Mouse (Mus musculus) hindlimb bud, embryonic 11.5 days (tissue): ENCODE results near the gene Oxa1l.

Experiments
- DNase-seq: peaks from one replicate; pipeline ENCODE4 v3.0.0-alpha.2; 2012; ENCODE audit warnings: low read depth, low spot score; ENCODE audit errors: extremely low spot score

Gene Oxa1l

DNA sequence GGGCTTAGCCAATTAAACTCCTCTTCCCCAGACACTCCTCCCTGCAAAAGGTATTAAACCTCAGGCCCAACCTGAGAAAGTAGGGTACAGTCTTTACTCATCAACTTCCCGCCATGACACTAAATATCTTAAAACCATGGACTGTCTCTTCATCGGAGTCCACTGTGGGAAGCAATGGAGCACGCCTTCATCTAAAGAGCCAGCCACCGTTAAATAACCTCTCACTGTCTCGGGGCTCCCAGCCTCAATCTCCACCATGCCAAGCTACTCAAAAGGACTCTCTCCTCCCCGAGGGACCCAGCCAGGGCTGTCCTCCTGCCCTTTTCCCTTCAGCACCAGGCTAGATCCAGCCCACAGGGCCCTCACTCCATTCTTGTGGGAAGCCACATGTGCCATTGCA, 10.0 kb downstream of the Oxa1l start:
- DNase-seq = no peak

GRCm38 (mm10) chr14:54371460-54371859, 10.8 kb downstream of the Oxa1l start:
- no peak for DNase-seq

DNA sequence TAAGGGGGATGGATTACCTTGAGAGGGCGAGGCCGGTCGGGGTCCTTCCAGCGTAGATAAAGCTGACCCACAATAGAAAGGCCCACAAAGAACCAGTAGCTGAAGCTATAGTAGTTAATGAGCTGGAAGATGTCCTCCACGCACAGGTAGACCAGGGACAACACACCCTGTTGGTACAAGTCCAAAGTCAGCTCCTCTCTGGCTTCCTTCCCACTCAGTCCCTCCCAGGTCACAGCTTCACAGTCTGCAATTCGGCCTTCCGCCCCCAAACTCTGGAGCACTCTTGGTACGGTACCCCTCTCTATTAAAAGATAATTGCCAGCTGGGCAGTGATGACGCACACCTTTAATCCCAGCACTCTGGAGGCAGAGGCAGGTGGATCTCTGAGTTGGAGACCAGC, 12.3 kb downstream of the Oxa1l start:
- no peak for DNase-seq

- no peak for DNase-seq
Measured at GRCm38 (mm10) chr14:54375916-54376315, 15.3 kb downstream of the Oxa1l start.

DNA sequence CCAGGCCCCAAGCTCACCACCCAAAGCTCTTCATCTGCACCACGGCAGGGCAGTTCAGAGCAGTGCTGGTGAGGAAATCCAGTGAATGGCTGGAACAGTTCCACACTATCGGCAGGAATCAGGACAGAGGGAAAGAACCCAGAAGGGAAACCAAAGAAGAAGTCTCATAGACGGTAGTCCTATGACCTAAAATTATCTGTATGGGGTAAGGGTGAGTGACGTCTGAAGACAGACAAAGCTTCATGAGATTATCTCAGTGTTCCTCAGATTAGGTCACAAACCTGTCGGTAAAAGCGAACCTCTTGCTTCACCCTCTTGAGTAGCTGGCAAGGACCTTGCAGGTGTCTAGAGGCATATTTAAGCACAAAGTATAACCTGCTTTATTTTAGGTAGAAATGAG, 16.5 kb downstream of the Oxa1l start:
- DNase-seq = no peak

- no peak for DNase-seq
Measured at GRCm38 (mm10) chr14:54379571-54379970, 18.9 kb downstream of the Oxa1l start.

DNA sequence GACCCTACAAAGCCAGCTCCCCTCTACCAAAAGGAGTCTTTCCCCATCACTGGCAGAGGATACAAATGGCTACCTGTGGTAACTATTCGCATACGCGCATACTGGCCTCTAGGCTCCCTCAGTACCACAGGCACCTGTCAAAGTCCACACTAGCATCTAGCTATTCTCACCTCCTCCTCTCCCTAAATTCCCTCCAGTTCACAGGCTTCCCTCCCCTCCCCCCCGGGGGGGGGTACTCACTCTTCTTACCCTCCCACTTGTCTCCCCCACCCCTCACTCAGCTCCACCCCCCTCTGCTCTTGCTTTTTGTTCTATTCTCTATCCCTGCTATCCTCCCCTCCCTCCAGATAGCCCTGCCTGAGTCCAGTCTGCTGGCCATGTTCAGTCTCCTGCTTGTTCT, 20.0 kb downstream of the Oxa1l start:
- DNase-seq = no peak

- no peak for DNase-seq
Measured at GRCm38 (mm10) chr14:54381816-54382215, 21.2 kb downstream of the Oxa1l start.

- DNase-seq = no peak
Measured at GRCm38 (mm10) chr14:54382641-54383040, 22.0 kb downstream of the Oxa1l start.

DNA sequence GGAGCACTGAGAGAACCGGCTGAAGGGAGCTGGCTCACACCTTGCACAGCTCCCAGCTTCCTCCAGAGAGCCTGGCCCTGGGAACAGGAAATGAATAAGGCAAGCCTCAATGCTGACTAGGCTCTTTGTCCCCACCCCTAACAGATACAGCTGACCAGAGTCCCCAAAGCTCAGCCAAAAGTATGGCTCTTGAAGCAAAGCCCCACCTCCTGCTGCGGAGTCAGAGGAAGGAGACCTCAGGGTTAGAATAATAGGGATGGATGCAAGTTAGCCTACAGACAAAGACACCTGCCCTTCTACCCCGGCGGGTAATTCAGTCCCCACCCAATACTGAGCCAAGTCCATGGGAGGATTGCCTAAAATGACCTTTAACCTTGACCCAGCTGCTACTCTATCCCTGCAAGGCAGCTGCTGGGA, 22.7 kb downstream of the Oxa1l start:
- DNase-seq = no peak

DNA sequence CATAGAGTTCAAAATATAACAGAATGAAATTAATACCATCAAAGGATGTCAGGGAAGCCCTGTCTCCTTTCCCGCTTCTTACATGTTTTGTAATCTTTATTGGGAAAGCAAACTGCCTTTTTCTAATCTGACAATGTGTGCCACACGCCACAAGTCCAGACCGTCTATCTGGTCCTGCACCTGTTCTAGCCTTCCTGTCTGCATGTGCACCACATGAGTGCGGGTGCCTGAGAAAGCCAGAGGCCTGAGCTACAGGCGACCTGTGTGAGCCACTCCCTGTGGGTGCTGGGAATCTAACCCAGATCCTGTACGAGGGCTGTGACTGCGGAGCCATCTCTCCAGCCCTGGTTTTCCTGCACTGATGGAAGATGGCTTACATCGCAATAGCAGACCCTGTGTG, 23.8 kb downstream of the Oxa1l start:
- DNase-seq = no peak

- DNase-seq = no peak
Measured at GRCm38 (mm10) chr14:54385968-54386618, 25.5 kb downstream of the Oxa1l start.

DNA sequence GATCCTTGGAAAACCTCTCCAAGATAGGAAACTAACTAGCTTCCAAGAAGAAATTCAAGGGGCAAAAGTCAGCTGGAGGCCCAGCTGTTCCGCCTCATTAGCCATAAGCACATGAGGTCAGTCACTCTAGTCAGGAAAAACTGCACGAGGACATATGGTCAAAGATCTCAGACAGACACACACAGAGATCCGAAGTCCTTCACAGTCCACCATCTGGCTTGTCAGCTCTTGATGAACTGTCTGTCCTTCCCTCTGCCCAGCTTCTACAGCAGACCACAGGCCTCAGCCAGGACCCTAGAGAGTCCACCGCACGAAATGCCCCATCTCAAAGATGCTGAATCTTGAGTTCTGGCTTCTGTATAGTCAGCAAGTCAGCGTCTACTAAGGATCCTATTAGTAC, 26.9 kb downstream of the Oxa1l start:
- no peak for DNase-seq

DNA sequence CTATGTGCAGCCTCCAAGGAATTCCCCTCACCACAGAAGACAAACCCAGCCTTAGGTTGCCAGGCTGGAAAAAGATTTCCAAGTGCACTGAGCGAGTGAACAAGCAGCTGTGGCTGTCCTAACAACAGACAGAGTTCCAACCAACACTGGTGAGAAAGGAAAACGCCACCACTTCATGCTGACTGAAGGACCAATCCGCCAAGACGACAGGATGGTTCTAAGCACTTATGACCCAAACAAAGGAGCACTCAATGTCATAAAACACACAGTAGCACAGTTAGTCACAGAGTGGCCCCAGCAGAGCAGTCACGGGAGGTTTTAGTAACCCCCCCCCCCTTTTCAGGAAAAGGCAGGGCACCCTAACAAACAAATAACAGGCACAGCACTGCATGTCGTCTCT, 30.2 kb downstream of the Oxa1l start:
- DNase-seq = no peak

DNA sequence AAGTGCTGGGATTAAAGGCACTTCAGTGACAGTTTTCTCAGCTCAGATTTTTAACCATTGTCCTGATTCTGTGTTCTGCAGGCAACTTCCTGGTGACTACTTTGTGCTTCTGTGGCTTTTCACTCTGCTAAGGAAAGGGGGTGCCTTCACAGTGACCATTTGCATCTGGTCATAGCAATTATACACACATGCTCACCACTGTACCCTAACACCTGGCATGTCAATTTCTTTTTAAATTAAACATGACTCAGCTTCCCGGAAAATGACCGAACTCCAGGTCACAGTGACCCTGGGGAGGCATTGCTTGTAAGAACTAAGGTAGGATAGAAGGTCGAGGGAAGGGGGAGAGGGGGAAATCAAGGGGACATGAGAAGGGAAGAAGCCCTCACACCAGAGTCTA, 33.2 kb downstream of the Oxa1l start:
- DNase-seq = no peak

- DNase-seq = no peak
Measured at GRCm38 (mm10) chr14:54394309-54394708, 33.7 kb downstream of the Oxa1l start.

- no peak for DNase-seq
Measured at GRCm38 (mm10) chr14:54396685-54397084, 36.1 kb downstream of the Oxa1l start.

- no peak for DNase-seq
Measured at GRCm38 (mm10) chr14:54397872-54398527, 37.4 kb downstream of the Oxa1l start.

- DNase-seq = no peak
Measured at GRCm38 (mm10) chr14:54398528-54398916, 37.9 kb downstream of the Oxa1l start.

DNA sequence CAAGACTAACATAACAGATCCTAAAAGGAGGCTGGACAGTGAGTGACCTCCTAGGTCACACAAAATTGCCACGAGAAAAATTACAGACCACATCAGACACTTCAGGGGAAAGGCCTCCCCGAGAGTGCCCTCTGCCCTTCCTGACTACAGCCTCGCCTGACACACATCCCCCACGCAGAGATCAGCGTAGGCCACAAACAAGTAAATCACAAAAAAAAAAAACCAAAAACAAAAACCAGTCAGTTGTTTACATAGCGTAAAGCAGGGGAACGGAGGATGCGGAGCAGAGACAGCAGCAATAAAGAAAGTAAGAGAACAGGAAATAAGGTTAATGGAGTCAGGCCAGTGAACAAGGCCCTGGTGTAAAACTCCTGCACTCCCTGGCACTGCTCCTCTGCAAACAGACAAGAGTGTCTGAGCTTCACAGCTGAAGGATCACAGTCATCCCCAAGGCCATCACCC, 38.3 kb downstream of the Oxa1l start:
- no peak for DNase-seq

DNA sequence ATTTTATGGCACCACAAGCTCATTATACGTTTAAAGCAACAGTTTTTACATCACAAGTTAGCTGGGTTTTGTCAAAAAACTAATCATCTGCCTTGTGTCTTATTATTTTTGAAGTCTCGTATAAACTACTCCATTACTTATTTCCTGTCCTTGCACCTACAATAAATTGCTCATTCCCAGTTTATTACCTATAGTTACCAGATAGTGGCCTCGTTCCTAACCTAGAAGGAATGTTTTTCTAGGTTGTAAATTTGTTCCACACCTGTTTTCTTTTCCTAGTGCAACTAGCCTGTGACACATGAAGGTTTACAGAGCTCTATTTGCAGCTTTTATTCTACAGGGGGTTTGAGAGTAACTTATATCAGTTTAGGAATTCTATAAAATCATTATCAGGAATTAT, 41.1 kb downstream of the Oxa1l start:
- DNase-seq = no peak

DNA sequence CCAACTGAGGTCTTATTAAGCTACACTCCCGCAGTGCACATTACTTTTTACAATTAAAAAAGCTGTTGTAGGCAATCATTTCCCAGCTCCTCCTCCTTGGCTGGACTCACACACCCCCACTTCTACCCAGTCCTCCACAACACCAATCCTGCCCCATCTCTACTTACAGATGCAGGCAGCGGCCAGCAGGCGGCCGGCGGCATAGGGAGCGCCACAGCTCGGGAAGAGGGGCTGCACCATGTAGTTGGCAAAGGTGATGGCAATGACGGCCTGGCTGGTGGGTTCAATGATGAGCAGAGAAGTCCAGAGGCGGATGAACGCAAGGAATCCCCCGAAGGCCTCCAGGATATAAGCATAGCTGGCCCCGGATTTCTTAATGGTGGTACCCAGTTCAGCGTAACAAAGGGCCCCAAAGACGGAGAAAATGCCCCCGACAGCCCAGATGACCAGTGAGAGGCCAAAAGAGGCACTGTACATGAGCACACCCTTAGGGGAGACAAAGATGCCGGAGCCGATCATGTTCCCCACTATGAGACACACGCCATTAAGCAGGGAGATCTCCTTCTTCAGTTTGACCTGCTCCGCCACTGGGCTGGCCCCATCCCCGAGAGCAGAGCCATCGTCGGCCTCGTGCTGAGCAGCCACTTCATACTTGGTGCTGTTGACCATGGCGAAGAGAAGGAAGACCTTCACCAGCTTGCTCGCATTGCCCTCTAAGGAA, 47.9 kb downstream of the Oxa1l start:
- DNase-seq = no peak
